17 mouse cellular contexts compared by ENCODE assay signal in the genomic region with DNA sequence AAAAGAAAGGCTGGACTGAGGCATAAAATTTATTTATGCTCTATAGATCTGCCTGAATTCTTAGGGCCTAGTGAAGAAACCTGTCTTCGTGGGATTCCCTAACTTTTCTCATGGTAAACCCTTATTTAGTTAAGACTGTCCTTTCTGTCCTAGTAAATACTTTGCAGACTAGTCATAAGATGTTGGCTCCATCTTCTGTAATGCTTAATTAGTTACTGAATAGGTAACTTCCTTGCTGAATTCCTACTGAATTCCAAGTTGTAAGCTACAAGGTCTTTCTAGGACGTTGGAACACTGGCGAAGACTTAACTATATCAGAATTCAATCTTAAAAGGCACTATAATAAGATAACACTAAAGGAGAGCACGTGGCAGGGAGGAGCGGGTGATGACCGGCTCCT. TPM values are rescaled to one million over a fixed set of nuclear protein-coding genes. Genes with fewer than 3 reads are reported as not detected.
"Had no signal": no experiment of that assay in that cellular context is flagged by ENCODE, and none has a peak within 500 bp of the region (broad histone marks: within the 10 kb centered on the region; RNA-seq: fewer than 3 reads in every experiment).

No protein-coding gene starts in this region.

RNA-seq across cellular contexts. Expression of a gene that starts 26.0 kb away (rescaled TPM):
- polyA plus RNA-seq: limb, embryonic 10.5 days; limb, embryonic 11.5 days; limb, embryonic 12.5 days; limb, embryonic 13.5 days; liver, adult 2 months; macrophage; midbrain, embryonic 10.5 days; midbrain, embryonic 11.5 days; midbrain, embryonic 12.5 days; midbrain, embryonic 13.5 days; midbrain, embryonic 14.5 days; midbrain, embryonic 15.5 days; midbrain, embryonic 16.5 days; midbrain, postnatal 0 days; myocyte; neural tube, embryonic 11.5 days; neural tube, embryonic 12.5 days had no signal
